15 mouse cellular contexts compared by ENCODE assay signal in genomic region chr11:120804769-120805168, GRCm38 (mm10).
"Had no signal": no experiment of that assay in that cellular context is flagged by ENCODE, and none has a peak within 500 bp of the region (broad histone marks: within the 10 kb centered on the region; RNA-seq: fewer than 3 reads in every experiment).

No protein-coding gene starts in this region.

- H3K27me3 ChIP-seq: midbrain, embryonic 12.5 days; neural tube, embryonic 12.5 days had no signal

- DNase-seq: lung, adult 18-20 months; lung, embryonic 14.5 days; lung, postnatal 10 days; lung, postnatal 4 days; midbrain, embryonic 14.5 days; right cerebral cortex, adult 18-20 months; right cerebral cortex, postnatal 25 days; right cerebral cortex, postnatal 4 days; spleen, adult 18-20 months; thymus, adult 18-20 months; thymus, postnatal 14 days; thymus, postnatal 36 days had no signal

- H3K4me2 ChIP-seq: lung, embryonic 14.5 days; midbrain, embryonic 12.5 days; neural tube, embryonic 12.5 days had no signal

- H3K4me3 ChIP-seq: midbrain, embryonic 10.5 days; midbrain, embryonic 12.5 days; neural tube, embryonic 12.5 days had no signal
